Mouse (Mus musculus) liver, embryonic 14.5 days (tissue): ENCODE data around the gene C3.

Source experiments
- CTCF ChIP-seq: IDR thresholded peaks from 2 replicates; pipeline ENCODE4 v1.5.1; 2016; ENCODE audit warnings: antibody characterized with exemption, low read depth, control low read depth
- EP300 ChIP-seq: IDR thresholded peaks from 2 replicates; pipeline ENCODE4 v1.6.1; 2016; ENCODE audit warnings: antibody characterized with exemption, low read depth

GRCm38 (mm10) chr17:57223313-57223712, 4.6 kb downstream of the C3 start:
- TF ChIP-seq CTCF (no peak), EP300 (no peak)
